Mouse (Mus musculus) forebrain, embryonic 10.5 days (tissue): ENCODE data around the gene Ccnb1ip1. TPM values are rescaled to one million over a fixed set of nuclear protein-coding genes. Genes with fewer than 3 reads are reported as not detected.
A peak's percentile ranks its signal among the peaks of the same experiment; 100 is the strongest.

ENCODE experiments used
- DNase-seq: peaks from one replicate; pipeline ENCODE4 v3.0.0-alpha.2; 2017; ENCODE audit warnings: low spot score; ENCODE audit errors: extremely low spot score
- H3K27ac ChIP-seq: fragments of 300-500 bp; sonication (generic); 2 replicates; pipeline ENCODE4 v1.5.1; 2016; ENCODE audit warnings: mild to moderate bottlenecking
- H3K27me3 ChIP-seq: fragments of 300-500 bp; sonication (generic); 2 replicates; pipeline ENCODE4 v1.6.1; 2016; ENCODE audit warnings: mild to moderate bottlenecking; ENCODE audit not compliant: poor library complexity, severe bottlenecking
- H3K36me3 ChIP-seq: fragments of 300-500 bp; sonication (generic); replicated peaks from 2 replicates; pipeline ENCODE4 v1.6.1; 2016; ENCODE audit warnings: mild to moderate bottlenecking, moderate library complexity
- H3K4me1 ChIP-seq: fragments of 300-500 bp; sonication (generic); 2 replicates; pipeline ENCODE4 v1.6.1; 2016
- H3K4me3 ChIP-seq: fragments of 300-500 bp; sonication (generic); 2 replicates; pipeline ENCODE4 v1.5.1; 2016; ENCODE audit warnings: mild to moderate bottlenecking, moderate library complexity
- H3K9me3 ChIP-seq: fragments of 300-500 bp; sonication (generic); 2 replicates; pipeline ENCODE4 v1.6.1; 2016; ENCODE audit warnings: mild to moderate bottlenecking, moderate library complexity
- WGBS: fragments of 180-500 bp; shearing (Covaris S2); methylation state at CpG from one replicate; pipeline ENCODE4 v1.1.7; 2016; 5-methylcytosine and 5-hydroxymethylcytosine counted together
- polyA plus RNA-seq: library from polyadenylated mRNA; unstranded; fragments of >200 nt; fragmentation: Nextera tagmentation; extraction: Ambion mirVana; gene quantifications from 2 replicates; pipeline ENCODE4 v1.2.1, GENCODE M21; 2016

Gene Ccnb1ip1
- polyA plus RNA-seq, 1 experiment from 2014 or later, result not detected

DNA sequence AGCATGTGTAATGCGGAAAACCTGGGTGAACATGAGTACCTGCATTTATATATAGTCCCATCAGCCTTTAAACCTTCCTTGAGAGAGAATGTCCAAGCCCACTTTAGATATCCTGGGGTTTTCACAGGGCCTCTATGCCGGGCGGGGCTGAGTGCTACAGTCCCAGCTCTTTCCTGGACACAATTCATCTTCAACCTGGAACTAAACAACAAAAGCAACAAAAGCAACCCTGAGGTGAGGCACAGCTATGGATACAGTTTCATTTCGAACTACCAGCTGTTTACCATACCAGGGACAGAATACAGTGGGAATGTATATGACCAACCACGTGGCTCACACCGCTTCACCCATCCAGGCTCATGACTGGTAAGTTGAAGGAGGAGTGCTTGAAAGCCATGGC, 5.1 kb downstream of the Ccnb1ip1 start:
- peaks cover 8% of the 10 kb centered on the region; the same call in 1 of the 2 replicates for H3K4me1 ChIP-seq
- no peak for DNase-seq
- H3K27ac ChIP-seq, result no peak overlapping the region
- H3K4me3 ChIP-seq, result no peak overlapping the region
- no peaks in the 10 kb centered on the region for H3K9me3 ChIP-seq
- 88% methylated on average over 6 of the region's 6 CpGs for WGBS
- no peaks in the 10 kb centered on the region for H3K36me3 ChIP-seq
- H3K27me3 ChIP-seq, result no peaks in the 10 kb centered on the region

DNA sequence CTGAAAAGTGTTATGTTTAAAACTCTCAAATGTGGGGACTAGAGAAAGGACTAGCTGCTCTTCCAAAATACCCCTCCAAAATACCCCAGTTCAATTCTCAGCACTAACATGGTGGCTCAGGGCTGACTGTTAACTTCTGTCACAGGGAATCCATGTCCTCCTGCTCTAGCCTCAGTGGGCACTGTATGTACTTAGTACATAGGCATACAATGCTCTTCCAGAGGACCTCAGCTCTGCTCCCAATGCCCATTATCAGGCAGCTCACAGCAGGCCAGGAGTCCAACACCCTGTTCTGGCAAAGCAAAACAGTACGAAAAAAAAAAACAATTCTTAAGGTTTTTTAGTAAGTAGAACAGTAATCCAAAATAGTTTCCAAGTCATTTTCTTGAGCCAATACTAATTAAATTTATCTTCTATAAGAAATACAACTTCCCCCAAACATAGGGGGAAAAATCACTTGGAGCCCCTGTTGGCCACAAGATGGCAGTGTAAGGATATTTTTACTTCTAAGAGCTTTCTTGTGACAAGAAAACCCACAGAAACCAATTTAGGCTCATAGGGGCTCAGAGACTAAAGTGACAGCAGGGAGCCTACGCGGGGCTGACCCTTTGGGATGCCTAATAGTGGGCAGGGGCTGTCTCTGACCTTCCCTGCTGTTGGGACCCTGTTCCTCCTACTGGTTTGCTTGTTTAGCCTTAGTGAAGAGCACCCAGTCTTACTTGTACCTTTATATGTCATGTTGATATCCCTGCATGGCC, 7.9 kb downstream of the Ccnb1ip1 start:
- 5% methylated on average over 3 of the region's 3 CpGs for WGBS

GRCm38 (mm10) chr14:50798512-50798911, 9.0 kb downstream of the Ccnb1ip1 start:
- WGBS, result 70% methylated on average over 2 of the region's 2 CpGs
- Histone ChIP-seq H3K9me3 (no peaks in the 10 kb centered on the region), H3K4me3 (no peak overlapping the region), H3K36me3 (no peaks in the 10 kb centered on the region), H3K27me3 (no peaks in the 10 kb centered on the region), H3K27ac (no peak overlapping the region), H3K4me1 (no peaks in the 10 kb centered on the region)
- DNase-seq, result no peak

More for the DNA sequence above, 7.9 kb downstream of the Ccnb1ip1 start:
- Histone ChIP-seq H3K4me1 (no peaks in the 10 kb centered on the region), H3K9me3 (no peaks in the 10 kb centered on the region), H3K4me3 (no peak overlapping the region), H3K27ac (0 out of 2 replicates have a peak overlapping the region, but pooled peaks have one; percentile 26), H3K27me3 (no peaks in the 10 kb centered on the region), H3K36me3 (no peaks in the 10 kb centered on the region)
- peak; percentile 27 for DNase-seq

GRCm38 (mm10) chr14:50796464-50796863, 11.1 kb downstream of the Ccnb1ip1 start:
- no peaks in the 10 kb centered on the region for H3K9me3 ChIP-seq
- no peaks in the 10 kb centered on the region for H3K4me1 ChIP-seq
- H3K4me3 ChIP-seq, result no peak overlapping the region
- no peaks in the 10 kb centered on the region for H3K36me3 ChIP-seq
- WGBS, result 81% methylated on average over 1 of the region's 1 CpGs
- no peak for DNase-seq
- no peak overlapping the region for H3K27ac ChIP-seq
- H3K27me3 ChIP-seq, result no peaks in the 10 kb centered on the region

- Histone ChIP-seq H3K9me3 (no peaks in the 10 kb centered on the region), H3K4me1 (no peaks in the 10 kb centered on the region), H3K27ac (no peak overlapping the region), H3K4me3 (no peak overlapping the region), H3K27me3 (no peaks in the 10 kb centered on the region), H3K36me3 (no peaks in the 10 kb centered on the region)
- 88% methylated on average over 4 of the region's 4 CpGs for WGBS
- DNase-seq, result no peak
Measured at GRCm38 (mm10) chr14:50795965-50796364, 11.6 kb downstream of the Ccnb1ip1 start.

GRCm38 (mm10) chr14:50795261-50795935, 12.1 kb downstream of the Ccnb1ip1 start:
- H3K36me3 ChIP-seq, result no peaks in the 10 kb centered on the region
- H3K4me3 ChIP-seq, result no peak overlapping the region
- no peaks in the 10 kb centered on the region for H3K4me1 ChIP-seq
- DNase-seq, result no peak
- H3K9me3 ChIP-seq, result no peaks in the 10 kb centered on the region
- 93% methylated on average over 24 of the region's 24 CpGs for WGBS
- H3K27ac ChIP-seq, result no peak overlapping the region
- no peaks in the 10 kb centered on the region for H3K27me3 ChIP-seq

- Histone ChIP-seq H3K4me1 (peaks cover 11% of the 10 kb centered on the region), H3K36me3 (0 out of 2 replicates have a peak, but pooled peaks cover 2% of the 10 kb centered on the region), H3K9me3 (no peaks in the 10 kb centered on the region), H3K27ac (no peak overlapping the region), H3K4me3 (no peak overlapping the region), H3K27me3 (no peaks in the 10 kb centered on the region)
- no peak for DNase-seq
- WGBS, result 24% methylated on average over 2 of the region's 2 CpGs
Measured at GRCm38 (mm10) chr14:50788157-50788556, 19.4 kb downstream of the Ccnb1ip1 start.

DNA sequence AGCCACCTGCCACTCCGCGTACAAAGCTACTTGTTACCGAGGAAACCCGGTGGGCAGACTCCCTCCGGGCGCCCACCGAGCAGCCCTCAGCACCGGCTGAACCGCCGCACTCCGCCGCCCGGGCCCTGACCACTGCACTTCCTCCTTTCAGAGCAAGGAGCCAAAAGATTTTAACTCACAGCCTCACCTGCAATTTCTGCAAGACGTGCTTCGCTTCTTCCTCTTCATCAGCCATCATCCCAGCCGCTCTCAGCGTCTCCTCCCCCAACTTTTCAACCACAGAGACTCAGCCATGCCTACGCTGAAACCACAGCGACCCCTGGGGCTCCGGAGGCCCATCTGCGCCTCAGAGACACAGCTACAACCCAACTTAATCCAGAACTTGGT, 22.3 kb downstream of the Ccnb1ip1 start, which contains the start of gene Ttc5:
Gene Ttc5, minus strand, starts transcription at position 269 of the 387 bp plus-strand sequence.
- WGBS, result 2% methylated on average over 21 of the region's 21 CpGs
- Histone ChIP-seq H3K36me3 (peaks cover 28% of the 10 kb centered on the region), H3K9me3 (no peaks in the 10 kb centered on the region), H3K27me3 (no peaks in the 10 kb centered on the region), H3K4me1 (peaks cover 11% of the 10 kb centered on the region), H3K4me3 (peak within 1 kb of the TSS; percentile 83), H3K27ac (peak within 1 kb of the TSS; percentile 94)
- DNase-seq, result peak; percentile 92

GRCm38 (mm10) chr14:50784391-50785250, 22.9 kb downstream of the Ccnb1ip1 start:
- peak overlapping the region; percentile 94 for H3K27ac ChIP-seq
- 30% methylated on average over 16 of the region's 16 CpGs for WGBS
- peak overlapping the region; percentile 83 for H3K4me3 ChIP-seq
- no peaks in the 10 kb centered on the region for H3K27me3 ChIP-seq
- H3K4me1 ChIP-seq, result peaks cover 11% of the 10 kb centered on the region
- H3K36me3 ChIP-seq, result peaks cover 34% of the 10 kb centered on the region
- no peak for DNase-seq
- H3K9me3 ChIP-seq, result no peaks in the 10 kb centered on the region

DNA sequence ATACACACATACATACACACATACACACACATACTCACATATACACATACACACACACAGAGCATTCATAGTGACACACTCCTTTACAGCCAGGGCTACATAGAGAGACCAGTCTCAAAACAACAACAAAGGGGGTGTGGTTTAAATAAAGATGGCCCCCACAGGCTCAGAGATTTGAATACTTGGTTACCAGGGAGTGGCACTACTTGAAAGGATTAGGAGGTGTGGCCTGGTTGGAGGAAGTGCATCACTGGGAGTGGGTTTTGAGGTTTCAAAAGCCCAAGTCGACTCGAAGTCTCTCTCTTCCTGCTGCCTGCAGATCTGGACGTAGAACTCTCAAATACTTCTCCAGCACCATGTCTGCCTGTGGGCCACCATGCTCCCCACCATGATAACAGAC, 25.4 kb downstream of the Ccnb1ip1 start:
- Histone ChIP-seq H3K9me3 (no peaks in the 10 kb centered on the region), H3K4me1 (peaks cover 11% of the 10 kb centered on the region), H3K36me3 (peaks cover 50% of the 10 kb centered on the region), H3K27ac (no peak overlapping the region), H3K4me3 (no peak overlapping the region), H3K27me3 (no peaks in the 10 kb centered on the region)
- 89% methylated on average over 3 of the region's 3 CpGs for WGBS
- DNase-seq, result no peak

- H3K27ac ChIP-seq, result no peak overlapping the region
- no peaks in the 10 kb centered on the region for H3K27me3 ChIP-seq
- H3K4me1 ChIP-seq, result no peaks in the 10 kb centered on the region
- DNase-seq, result no peak
- 82% methylated on average over 2 of the region's 2 CpGs for WGBS
- no peak overlapping the region for H3K4me3 ChIP-seq
- H3K36me3 ChIP-seq, result peaks cover 92% of the 10 kb centered on the region
- no peaks in the 10 kb centered on the region for H3K9me3 ChIP-seq
Measured at GRCm38 (mm10) chr14:50771342-50771741, 36.2 kb downstream of the Ccnb1ip1 start.

DNA sequence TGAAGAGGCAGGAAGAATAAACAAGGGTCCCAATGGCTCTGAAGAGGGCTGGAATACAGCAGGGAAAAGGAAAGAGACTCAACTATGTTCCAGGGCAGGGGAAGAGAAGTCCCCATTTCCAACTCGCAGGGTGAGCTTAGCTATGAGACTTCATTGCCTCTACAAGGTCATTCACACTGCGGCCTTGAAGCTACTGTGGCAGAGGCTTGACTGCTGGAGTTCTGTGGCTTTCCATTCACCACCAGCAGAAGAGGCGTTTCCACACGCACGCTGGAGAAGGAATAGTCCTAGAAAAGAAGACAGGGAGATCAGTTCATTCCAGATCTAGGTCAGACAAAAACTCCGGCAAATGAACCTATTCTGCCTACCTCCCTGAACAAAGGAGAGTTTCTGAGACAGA, 41.8 kb downstream of the Ccnb1ip1 start:
- no peaks in the 10 kb centered on the region for H3K9me3 ChIP-seq
- H3K27ac ChIP-seq, result no peak overlapping the region
- peaks cover 71% of the 10 kb centered on the region for H3K36me3 ChIP-seq
- 91% methylated on average over 6 of the region's 6 CpGs for WGBS
- H3K4me1 ChIP-seq, result no peaks in the 10 kb centered on the region
- no peak overlapping the region for H3K4me3 ChIP-seq
- H3K27me3 ChIP-seq, result no peaks in the 10 kb centered on the region
- DNase-seq, result no peak
